Mouse (Mus musculus) CH12.LX (cell line): Measurements from ENCODE around the gene Stk17b. TPM values are rescaled to one million over a fixed set of nuclear protein-coding genes. Genes with fewer than 3 reads are reported as not detected.
A peak's percentile ranks its signal among the peaks of the same experiment; 100 is the strongest.
"Not testable (repeated sequence)": the region's sequence is repeated elsewhere in the genome, so short reads cannot be mapped to it uniquely, and the experiment has no call there.

Source experiments
- DNase-seq: peaks from one replicate; pipeline ENCODE4 v3.0.0-alpha.2; 2013; ENCODE audit errors: extremely low read depth
- H3K27ac ChIP-seq: 2 replicates; pipeline ENCODE4 v1.5.1; 2012; ENCODE audit warnings: low read depth, mild to moderate bottlenecking, control low read depth, moderate library complexity; ENCODE audit not compliant: insufficient read depth
- H3K27me3 ChIP-seq: replicated peaks from 2 replicates; pipeline ENCODE3; 2012; ENCODE audit warnings: inconsistent platforms
- H3K36me3 ChIP-seq, 2 experiments: replicated peaks in 1 of 2; 2 replicates each; pipeline versions ENCODE3 to v1.6.1; 2012; ENCODE audit warnings: inconsistent platforms in 1 of 2, low read length in 1 of 2, mild to moderate bottlenecking in 1 of 2, mixed read lengths in 1 of 2, moderate library complexity in 1 of 2; ENCODE audit not compliant: control insufficient read depth in 1 of 2, insufficient read depth in 1 of 2
- H3K4me1 ChIP-seq, 2 experiments: 2 replicates each; pipeline ENCODE4 v1.6.1; 2012; ENCODE audit warnings: inconsistent platforms in 1 of 2, moderate library complexity in 1 of 2; ENCODE audit not compliant: insufficient read depth in 2 of 2, control insufficient read depth in 1 of 2
- H3K4me2 ChIP-seq: 2 replicates; pipeline ENCODE4 v1.6.1; 2012; ENCODE audit warnings: low read depth, mild to moderate bottlenecking, control low read depth; ENCODE audit not compliant: poor library complexity, insufficient read depth, severe bottlenecking
- H3K4me3 ChIP-seq, 3 experiments: fragments of 150-350 bp in 1 of 3; sonication (generic) in 1 of 3; replicated peaks in 1 of 3; 2 replicates each; pipeline versions ENCODE3 to v1.5.1; 2011 to 2012; ENCODE audit warnings: low read depth in 2 of 3, low read length in 2 of 3, mild to moderate bottlenecking in 2 of 3, moderate library complexity in 2 of 3, control low read depth in 1 of 3, improper control_type of control experiment in 1 of 3, inconsistent platforms in 1 of 3, mixed read lengths in 1 of 3; ENCODE audit not compliant: poor library complexity in 1 of 3
- H3K79me2 ChIP-seq: replicated peaks from 2 replicates; pipeline ENCODE4 v1.6.1; 2012; ENCODE audit warnings: mild to moderate bottlenecking, moderate library complexity; ENCODE audit not compliant: control insufficient read depth, poor library complexity, insufficient read depth, severe bottlenecking; ENCODE audit errors: extremely low read depth
- H3K9ac ChIP-seq: 2 replicates; pipeline ENCODE4 v1.6.1; 2012; ENCODE audit warnings: low read depth, mild to moderate bottlenecking, control low read depth, moderate library complexity; ENCODE audit not compliant: insufficient read depth
- H3K9me3 ChIP-seq: replicated peaks from 2 replicates; pipeline ENCODE3; 2012; ENCODE audit warnings: low read length, inconsistent platforms, mixed read lengths
- BHLHE40 ChIP-seq: IDR thresholded peaks from 2 replicates; pipeline ENCODE4 v1.6.1; 2011; ENCODE audit warnings: mild to moderate bottlenecking, low read depth, low read length, improper control_type of control experiment
- CHD1 ChIP-seq: IDR thresholded peaks from 2 replicates; pipeline ENCODE4 v1.6.1; 2012; ENCODE audit warnings: low read depth, low read length, improper control_type of control experiment, inconsistent platforms
- ETS1 ChIP-seq: conservative IDR thresholded peaks from 2 replicates; pipeline ENCODE4 v1.6.1; 2012; ENCODE audit warnings: low read depth, mild to moderate bottlenecking, inconsistent platforms, low read length, improper control_type of control experiment, moderate library complexity
- GABPA ChIP-seq: IDR thresholded peaks from 2 replicates; pipeline ENCODE4 v1.6.1; 2012; ENCODE audit warnings: low read depth, low read length, improper control_type of control experiment, inconsistent platforms; ENCODE audit not compliant: insufficient replicate concordance
- MAFK ChIP-seq: IDR thresholded peaks from 2 replicates; pipeline ENCODE4 v1.6.1; 2011; ENCODE audit warnings: low read length, improper control_type of control experiment; ENCODE audit not compliant: insufficient replicate concordance
- MAX ChIP-seq: IDR thresholded peaks from 2 replicates; pipeline ENCODE4 v1.6.1; 2011; ENCODE audit warnings: low read length, improper control_type of control experiment
- MEF2A ChIP-seq: IDR thresholded peaks from 2 replicates; pipeline ENCODE4 v1.6.1; 2014; ENCODE audit warnings: low read depth, mild to moderate bottlenecking, inconsistent platforms, low read length, improper control_type of control experiment, borderline replicate concordance
- PAX5 ChIP-seq: IDR thresholded peaks from 2 replicates; pipeline ENCODE4 v1.6.1; 2012; ENCODE audit warnings: low read length, inconsistent platforms, mixed read lengths
- SIN3A ChIP-seq: IDR thresholded peaks from 2 replicates; pipeline ENCODE4 v1.6.1; 2012; ENCODE audit warnings: low read length, improper control_type of control experiment, inconsistent platforms
- SMC3 ChIP-seq: IDR thresholded peaks from 2 replicates; pipeline ENCODE4 v1.6.1; 2011; ENCODE audit warnings: low read depth, low read length, improper control_type of control experiment
- USF2 ChIP-seq: conservative IDR thresholded peaks from 2 replicates; pipeline ENCODE4 v1.6.1; 2011; ENCODE audit warnings: low read depth, low read length, improper control_type of control experiment
- ZC3H11A ChIP-seq: IDR thresholded peaks from 2 replicates; pipeline ENCODE4 v1.6.1; 2012; ENCODE audit warnings: low read depth, mild to moderate bottlenecking, inconsistent platforms, low read length, improper control_type of control experiment
- dilution Hi-C: fragments of 300-500 bp; cut with MboI; formaldehyde crosslinking; loops from 2 replicates; pipeline ENCODE4 v1.14.3; 2020; ENCODE audit warnings: low sequenced_read_pairs; ENCODE audit not compliant: extremely low pct_unique_long_range_greater_than_20kb, extremely low pct_ligation_motif_present
- in situ Hi-C: fragments of 300-500 bp; cut with MboI; formaldehyde crosslinking; loops from 3 replicates; pipeline ENCODE4 v1.14.3; 2019; ENCODE audit warnings: low sequenced_read_pairs, low pct_ligation_motif_present, low pct_unique_long_range_greater_than_20kb, mixed read lengths
- polyA plus RNA-seq: library from polyadenylated mRNA; unstranded; fragments of >175 nt; gene quantifications from 2 replicates; pipeline ENCODE4 v1.2.1, GENCODE M21; 2012; ENCODE audit warnings: low read depth; ENCODE audit not compliant: insufficient read length
- total RNA-seq, 2 experiments: library from RNA; depleted of rRNA; stranded (reverse); fragments of 300-350 nt in 1 of 2; fragments of >200 nt in 1 of 2; gene quantifications; 2 replicates each; pipeline ENCODE4 v1.2.3; 2012 to 2014

The Stk17b gene
- total and polyA plus RNA-seq, 3 experiments: 25.2 to 58.6 (median 46.3) TPM

- TF ChIP-seq SMC3 (peak; percentile 91), ZC3H11A (peak; percentile 84)
Measured at GRCm38 (mm10) chr1:53715446-53715845, 69.6 kb downstream of the Stk17b start (continued).

DNA sequence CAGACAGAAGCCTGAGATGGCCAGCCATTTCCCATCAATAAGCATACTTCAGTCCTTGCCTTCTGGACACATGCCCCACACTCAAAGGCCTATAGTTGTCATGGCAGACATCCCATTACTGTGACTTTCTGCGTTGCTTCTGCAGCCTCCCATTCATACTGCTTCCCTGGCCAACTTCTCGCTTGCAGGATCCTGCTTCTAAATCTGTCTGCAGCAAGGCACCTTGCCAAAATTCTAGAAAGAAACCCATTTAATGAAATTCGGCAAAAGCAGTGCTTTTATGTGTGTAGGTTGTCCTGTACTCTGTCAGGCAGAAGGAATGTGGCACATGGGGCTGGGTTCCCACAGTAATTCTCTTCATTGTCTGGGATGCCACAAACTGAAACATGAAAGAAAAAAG lies 71.6 kb downstream of the Stk17b start:
- H3K4me3 ChIP-seq, H3K36me3 ChIP-seq, dilution Hi-C loops, H3K79me2 ChIP-seq, H3K4me2 ChIP-seq, H3K27me3 ChIP-seq, H3K27ac ChIP-seq, DNase-seq, H3K9ac ChIP-seq, H3K4me1 ChIP-seq, H3K9me3 ChIP-seq: not testable (repeated sequence)
- in situ Hi-C loops: loop anchor here (25.0 kb wide), 1 partner anchor 624 kb away; no protein-coding TSS in a partner anchor

GRCm38 (mm10) chr1:53711069-53711468 lies 74.0 kb downstream of the Stk17b start:
- Histone ChIP-seq H3K4me3 (no peak overlapping the region), H3K27me3 (no peaks in the 10 kb centered on the region), H3K9me3 (no peaks in the 10 kb centered on the region), H3K4me2 (no peak overlapping the region), H3K27ac (no peak overlapping the region), H3K4me1 (no peaks in the 10 kb centered on the region), H3K9ac (no peak overlapping the region), H3K36me3 (no peaks in the 10 kb centered on the region), H3K79me2 (no peaks in the 10 kb centered on the region)
- in situ Hi-C loops (loop anchor here (25.0 kb wide), 1 partner anchor 626 kb away; no protein-coding TSS in a partner anchor), dilution Hi-C loops (no loop called here)
- TF ChIP-seq SIN3A (no peak), GABPA (no peak), MAFK (no peak), MEF2A (no peak), USF2 (no peak), MAX (no peak), PAX5 (no peak), BHLHE40 (no peak), ETS1 (no peak), CHD1 (no peak)
- DNase-seq: no peak

DNA sequence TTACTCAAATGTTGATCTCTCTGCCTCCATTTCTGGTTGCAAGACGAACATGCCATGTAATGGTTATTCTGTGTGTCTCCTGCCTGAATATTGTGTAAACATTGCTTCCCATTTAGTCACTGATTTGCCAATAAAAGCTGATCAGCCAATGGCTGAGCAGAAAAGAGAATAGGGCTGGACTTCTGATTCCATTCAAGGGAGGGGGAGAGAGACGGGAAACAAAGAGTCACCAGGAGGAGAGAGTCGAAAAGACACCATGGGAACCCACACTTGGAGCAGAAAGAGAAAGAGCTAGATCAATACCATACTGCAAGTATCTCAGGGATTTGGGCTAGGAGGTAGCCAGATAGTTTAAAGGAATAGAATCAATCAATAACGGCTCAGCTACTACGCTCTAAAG lies 75.4 kb downstream of the Stk17b start:
- H3K27me3 ChIP-seq, H3K27ac ChIP-seq, DNase-seq, H3K4me2 ChIP-seq, H3K9ac ChIP-seq, H3K9me3 ChIP-seq, H3K4me1 ChIP-seq, H3K36me3 ChIP-seq, dilution Hi-C loops, H3K79me2 ChIP-seq, H3K4me3 ChIP-seq: not testable (repeated sequence)
- in situ Hi-C loops: loop anchor here (25.0 kb wide), 1 partner anchor 628 kb away; no protein-coding TSS in a partner anchor
